Mouse (Mus musculus) midbrain, postnatal 0 days (tissue): ENCODE data around the gene Ehf. TPM values are rescaled to one million over a fixed set of nuclear protein-coding genes. Genes with fewer than 3 reads are reported as not detected.

Experiments
- ATAC-seq: fragments of 200-750 bp; cut with Nextera tagmentation; 2 replicates; pipeline ENCODE4 v1.8.0; 2017; ENCODE audit warnings: moderate number of reproducible peaks, mild to moderate bottlenecking, moderate TSS enrichment, moderate library complexity; ENCODE audit not compliant: low FRiP score
- DNase-seq: peaks from one replicate; pipeline ENCODE4 v3.0.0-alpha.2; 2015; ENCODE audit warnings: low spot score
- H3K27ac ChIP-seq: fragments of 300-500 bp; sonication (generic); 2 replicates; pipeline ENCODE4 v1.5.1; 2014; ENCODE audit warnings: low read depth, mild to moderate bottlenecking, low read length, mixed read lengths
- H3K27me3 ChIP-seq: fragments of 300-500 bp; sonication (generic); 2 replicates; pipeline ENCODE4 v1.6.1; 2014; ENCODE audit warnings: low read length, control low read depth, mixed read lengths; ENCODE audit not compliant: insufficient read depth
- H3K36me3 ChIP-seq: fragments of 300-500 bp; sonication (generic); 2 replicates; pipeline ENCODE4 v1.6.1; 2014; ENCODE audit warnings: low read length, control low read depth, mixed read lengths; ENCODE audit not compliant: insufficient read depth
- H3K4me1 ChIP-seq: fragments of 300-500 bp; sonication (generic); 2 replicates; pipeline ENCODE4 v1.6.1; 2014; ENCODE audit warnings: mild to moderate bottlenecking, control low read depth, antibody characterized with exemption, low read length, mixed read lengths; ENCODE audit not compliant: insufficient read depth
- H3K4me2 ChIP-seq: fragments of 300-500 bp; sonication (generic); 2 replicates; pipeline ENCODE4 v1.6.1; 2014; ENCODE audit warnings: low read depth, mild to moderate bottlenecking, low read length, mixed read lengths; ENCODE audit not compliant: poor library complexity, severe bottlenecking
- H3K4me3 ChIP-seq: fragments of 300-500 bp; sonication (generic); 2 replicates; pipeline ENCODE4 v1.5.1; 2014; ENCODE audit warnings: low read depth, mild to moderate bottlenecking, low read length, moderate library complexity
- H3K9ac ChIP-seq: fragments of 300-500 bp; sonication (generic); replicated peaks from 2 replicates; pipeline ENCODE4 v1.6.1; 2014; ENCODE audit warnings: mild to moderate bottlenecking, low read length, moderate library complexity, mixed read lengths; ENCODE audit not compliant: poor library complexity, severe bottlenecking
- H3K9me3 ChIP-seq: fragments of 300-500 bp; sonication (generic); 2 replicates; pipeline ENCODE4 v1.6.1; 2016; ENCODE audit warnings: low read length, control low read depth
- CTCF ChIP-seq: IDR thresholded peaks from 2 replicates; pipeline ENCODE4 v1.5.1; 2016; ENCODE audit warnings: antibody characterized with exemption, mild to moderate bottlenecking
- WGBS: fragments of 180-500 bp; shearing (Covaris S2); extraction: QIAGEN DNeasy Blood & Tissue Kit; methylation state at CpG from one replicate; pipeline ENCODE4 v1.1.7; 2014; 5-methylcytosine and 5-hydroxymethylcytosine counted together
- polyA plus RNA-seq: library from polyadenylated mRNA; unstranded; fragments of >200 nt; fragmentation: Nextera tagmentation; extraction: Ambion mirVana; gene quantifications from 2 replicates; pipeline ENCODE4 v1.2.1, GENCODE M21; 2015
- total RNA-seq: library from RNA; depleted of rRNA; stranded (reverse); fragments of >200 nt; gene quantifications from 2 replicates; pipeline ENCODE4 v1.2.3, GENCODE M21; 2014

The Ehf gene
- total and polyA plus RNA-seq, 2 experiments from 2014 or later: 0.05 to 0.22 TPM

GRCm38 (mm10) chr2:103325301-103326048 is 22.4 kb upstream of the Ehf start:
- WGBS: 85% methylated on average over 7 of the region's 7 CpGs
- H3K4me2 ChIP-seq: no peak overlapping the region
- DNase-seq (no peak), ATAC-seq (no peak)
- H3K36me3 ChIP-seq: no peaks in the 10 kb centered on the region
- H3K9ac ChIP-seq: no peak overlapping the region
- H3K27me3 ChIP-seq: no peaks in the 10 kb centered on the region
- H3K4me1 ChIP-seq: no peaks in the 10 kb centered on the region
- no peaks in the 10 kb centered on the region for H3K9me3 ChIP-seq
- TF ChIP-seq CTCF: no peak
- no peak overlapping the region for H3K4me3 ChIP-seq
- H3K27ac ChIP-seq: no peak overlapping the region

- Histone ChIP-seq H3K9me3 (no peaks in the 10 kb centered on the region), H3K9ac (no peak overlapping the region), H3K4me1 (no peaks in the 10 kb centered on the region), H3K27me3 (no peaks in the 10 kb centered on the region), H3K27ac (no peak overlapping the region), H3K4me2 (no peak overlapping the region), H3K36me3 (no peaks in the 10 kb centered on the region), H3K4me3 (no peak overlapping the region)
- no peak for TF ChIP-seq CTCF
- DNase-seq: no peak
- WGBS: 82% methylated on average over 2 of the region's 2 CpGs
- ATAC-seq: no peak
Measured at GRCm38 (mm10) chr2:103324320-103324719, 21.2 kb upstream of the Ehf start.

GRCm38 (mm10) chr2:103322171-103322570 is 19.1 kb upstream of the Ehf start:
- no peak for ATAC-seq
- 84% methylated on average over 1 of the region's 1 CpGs for WGBS
- Histone ChIP-seq H3K4me2 (no peak overlapping the region), H3K27ac (no peak overlapping the region), H3K4me3 (no peak overlapping the region), H3K27me3 (no peaks in the 10 kb centered on the region), H3K4me1 (no peaks in the 10 kb centered on the region), H3K9me3 (no peaks in the 10 kb centered on the region), H3K36me3 (no peaks in the 10 kb centered on the region), H3K9ac (no peak overlapping the region)
- no peak for DNase-seq
- TF ChIP-seq CTCF: no peak

- H3K36me3 ChIP-seq: no peaks in the 10 kb centered on the region
- no peaks in the 10 kb centered on the region for H3K27me3 ChIP-seq
- 89% methylated on average over 4 of the region's 4 CpGs for WGBS
- no peak for ATAC-seq
- DNase-seq: no peak
- no peak overlapping the region for H3K4me3 ChIP-seq
- no peaks in the 10 kb centered on the region for H3K4me1 ChIP-seq
- no peaks in the 10 kb centered on the region for H3K9me3 ChIP-seq
- no peak overlapping the region for H3K4me2 ChIP-seq
- TF ChIP-seq CTCF: no peak
- no peak overlapping the region for H3K9ac ChIP-seq
- H3K27ac ChIP-seq: no peak overlapping the region
Measured at GRCm38 (mm10) chr2:103321638-103322037, 18.6 kb upstream of the Ehf start.

DNA sequence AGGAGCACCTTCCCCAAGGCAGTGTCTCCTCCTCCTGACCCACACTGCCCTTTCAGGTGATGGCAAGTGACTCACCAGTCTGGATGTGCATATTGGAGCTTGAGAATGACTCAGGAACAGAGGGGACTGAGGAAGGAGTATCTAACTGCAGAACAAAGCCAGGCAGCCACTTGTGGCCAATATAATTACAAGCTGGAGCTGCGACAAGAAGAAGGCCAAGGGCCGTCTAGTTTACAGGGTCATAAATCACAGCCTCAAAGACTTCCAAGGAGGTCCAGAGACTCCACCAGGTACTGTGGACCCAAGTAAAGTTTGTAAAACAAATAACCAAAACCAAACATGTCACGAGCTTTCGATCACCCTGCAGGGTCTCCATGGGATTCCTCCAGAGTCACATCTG is 10.9 kb upstream of the Ehf start:
- no peaks in the 10 kb centered on the region for H3K9me3 ChIP-seq
- DNase-seq (no peak), ATAC-seq (no peak)
- H3K4me3 ChIP-seq: no peak overlapping the region
- WGBS: 93% methylated on average over 4 of the region's 4 CpGs
- no peak overlapping the region for H3K27ac ChIP-seq
- TF ChIP-seq CTCF: no peak
- H3K4me2 ChIP-seq: no peak overlapping the region
- no peak overlapping the region for H3K9ac ChIP-seq
- H3K36me3 ChIP-seq: no peaks in the 10 kb centered on the region
- H3K27me3 ChIP-seq: no peaks in the 10 kb centered on the region
- H3K4me1 ChIP-seq: no peaks in the 10 kb centered on the region

- ATAC-seq (no peak), DNase-seq (no peak)
- Histone ChIP-seq H3K9me3 (no peaks in the 10 kb centered on the region), H3K27ac (no peak overlapping the region), H3K36me3 (no peaks in the 10 kb centered on the region), H3K4me3 (no peak overlapping the region), H3K4me1 (no peaks in the 10 kb centered on the region), H3K9ac (no peak overlapping the region), H3K27me3 (no peaks in the 10 kb centered on the region), H3K4me2 (no peak overlapping the region)
- WGBS: 35% methylated on average over 4 of the region's 4 CpGs
- TF ChIP-seq CTCF: no peak
Measured at GRCm38 (mm10) chr2:103312640-103313039, 9.6 kb upstream of the Ehf start.
